17 mouse cellular contexts compared by ENCODE assay signal in the genomic region with DNA sequence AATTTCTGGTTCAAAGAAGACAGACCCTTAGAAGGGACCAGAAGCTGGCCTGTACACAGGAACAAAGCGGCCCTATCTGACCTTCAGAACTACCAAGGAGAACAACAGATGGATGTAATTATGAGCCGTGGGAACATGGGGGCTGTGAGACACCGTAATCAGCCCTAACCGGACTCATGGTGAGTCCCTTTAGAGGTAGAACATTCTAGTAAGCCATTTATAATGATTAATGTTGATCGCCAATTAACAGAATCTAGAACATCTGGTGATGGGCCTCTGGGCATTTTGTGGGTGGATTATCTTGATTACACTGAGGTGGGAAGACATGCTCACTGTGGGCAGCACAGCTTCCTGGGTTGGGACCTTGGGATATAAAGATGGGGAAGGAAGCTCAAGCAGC. TPM values are rescaled to one million over a fixed set of nuclear protein-coding genes. Genes with fewer than 3 reads are reported as not detected.
"Had no signal": no experiment of that assay in that cellular context is flagged by ENCODE, and none has a peak within 500 bp of the region (broad histone marks: within the 10 kb centered on the region; RNA-seq: fewer than 3 reads in every experiment).

No protein-coding gene starts in this region.

- H3K9me3 ChIP-seq: liver, embryonic 13.5 days; midbrain, embryonic 12.5 days; midbrain, embryonic 15.5 days; neural tube, embryonic 13.5 days had no signal

- DNase-seq: kidney, adult 9 months; kidney, postnatal 14 days; kidney, postnatal 4 days; left cerebral cortex, postnatal 4 days; liver, embryonic 13.5 days; lung, adult 2 months; lung, postnatal 14 days; lung, postnatal 4 days; right cerebral cortex, adult 18-20 months; right cerebral cortex, postnatal 14 days; right cerebral cortex, postnatal 4 days; thymus, postnatal 36 days had no signal

- H3K9ac ChIP-seq: liver, embryonic 13.5 days; midbrain, embryonic 12.5 days; midbrain, embryonic 15.5 days; neural tube, embryonic 13.5 days had no signal

- H3K36me3 ChIP-seq: liver, embryonic 13.5 days; midbrain, embryonic 12.5 days; midbrain, embryonic 15.5 days; neural tube, embryonic 13.5 days had no signal

- H3K4me3 ChIP-seq: liver, embryonic 13.5 days; midbrain, embryonic 12.5 days; midbrain, embryonic 15.5 days; myocyte; neural tube, embryonic 13.5 days had no signal

- H3K4me1 ChIP-seq: liver, embryonic 13.5 days; midbrain, embryonic 12.5 days; midbrain, embryonic 15.5 days had no signal

- H3K27ac ChIP-seq: liver, embryonic 13.5 days; midbrain, embryonic 12.5 days; midbrain, embryonic 15.5 days; neural tube, embryonic 13.5 days; stomach, postnatal 0 days had no signal

- ATAC-seq: midbrain, embryonic 15.5 days had no signal

- H3K27me3 ChIP-seq: midbrain, embryonic 15.5 days had no signal

- H3K4me2 ChIP-seq: liver, embryonic 13.5 days; midbrain, embryonic 12.5 days; midbrain, embryonic 15.5 days; neural tube, embryonic 13.5 days had no signal

RNA-seq across cellular contexts. Expression of a gene that starts 54.6 kb away (rescaled TPM):
- polyA plus RNA-seq: liver, embryonic 13.5 days; myocyte had no signal
